Mouse (Mus musculus) liver, adult 2 months (tissue): Measurements from ENCODE around the gene Drc3.

ENCODE experiments used
- CTCF ChIP-seq: fragments of 200-500 bp; IDR thresholded peaks from 2 replicates; pipeline ENCODE4 v1.5.1; 2011; ENCODE audit warnings: low read depth, low read length, control low read depth
- POLR2A ChIP-seq: fragments of 200-500 bp; IDR thresholded peaks from 2 replicates; pipeline ENCODE4 v1.6.1; 2011; ENCODE audit warnings: low read length, control low read depth; ENCODE audit not compliant: insufficient read depth; ENCODE audit errors: extremely low read depth

DNA sequence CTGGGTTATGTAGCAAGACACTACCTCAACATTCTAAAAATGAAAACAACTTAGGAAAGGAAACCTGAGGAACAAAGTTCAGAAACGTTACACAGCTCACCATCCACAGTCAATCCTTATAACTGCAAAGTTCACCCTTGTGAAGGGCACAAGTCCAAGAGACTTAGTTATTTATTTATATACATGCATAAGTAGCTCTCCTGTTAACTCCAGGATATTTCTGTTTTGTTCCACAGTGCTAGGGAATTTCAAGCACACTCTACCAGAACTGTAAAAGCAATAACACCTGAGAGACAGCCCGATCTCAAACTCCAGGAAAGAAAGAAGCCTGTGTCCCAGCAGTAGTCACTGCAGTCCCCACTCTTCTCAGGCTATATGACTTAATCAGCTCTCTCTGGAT lies 31.7 kb upstream of the Drc3 start:
- TF ChIP-seq POLR2A: no peak
- TF ChIP-seq CTCF: no peak
